Mouse (Mus musculus): ENCODE measurements at regions not wholly inside any gene's neighbourhood (a gene's known extent, or its start where the extent isn't known, plus 50 kb on each side); places are given as distances from the start of the nearest gene placed in this dataset.
A peak's percentile ranks its signal among the peaks of the same experiment; 100 is the strongest.

DNA sequence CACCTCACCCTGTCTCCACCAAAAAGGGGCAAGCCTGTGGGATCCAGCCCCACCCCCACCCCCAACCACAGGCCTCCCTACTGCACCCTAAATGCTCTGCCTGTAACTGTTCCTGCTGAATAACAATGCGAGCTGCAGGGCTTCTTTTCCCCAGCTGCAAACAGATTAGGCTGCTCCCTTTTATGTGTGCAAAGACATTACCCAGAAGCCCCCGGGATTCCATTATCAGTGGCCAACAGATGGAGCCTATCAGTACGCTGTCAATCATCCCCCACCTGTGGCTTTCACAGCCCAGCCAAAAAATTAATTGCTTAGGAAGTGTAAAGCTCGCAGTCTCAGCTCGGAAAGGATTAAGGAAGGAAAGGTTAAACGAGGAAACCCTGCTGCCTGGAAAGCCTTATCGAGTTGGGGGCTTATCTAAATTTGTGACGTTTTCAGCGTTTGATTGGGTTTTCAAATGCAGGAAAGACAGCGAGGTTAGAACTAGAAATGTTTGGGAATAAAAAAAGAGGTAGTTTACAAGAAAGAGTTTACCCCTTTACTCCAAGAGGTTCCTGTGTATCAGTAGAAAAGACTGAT is 263.2 kb upstream of the Myo3a start:
- TF ChIP-seq CTCF (conservative IDR thresholded peaks at IDR 0.05; ENCODE audit: low read length) (no peak), POU5F1 (IDR thresholded peaks at IDR 0.05; ENCODE audit: borderline replicate concordance, low read length) (peak; percentile 30; the same call in 1 of the 2 replicates), NANOG (IDR thresholded peaks at IDR 0.05; ENCODE audit: borderline replicate concordance, low read length) (peak; percentile 36; the same call in 1 of the 2 replicates)
